Mouse (Mus musculus) hindbrain, postnatal 0 days (tissue): ENCODE measurements around the gene Myl9. TPM values are rescaled to one million over a fixed set of nuclear protein-coding genes. Genes with fewer than 3 reads are reported as not detected.

ENCODE experiments used
- ATAC-seq: fragments of 200-750 bp; cut with Nextera tagmentation; 2 replicates; pipeline ENCODE4 v1.8.0; 2017; ENCODE audit warnings: mild to moderate bottlenecking, moderate TSS enrichment, moderate library complexity
- DNase-seq: peaks from one replicate; pipeline ENCODE4 v3.0.0-alpha.2; 2015; ENCODE audit warnings: low spot score
- H3K27ac ChIP-seq: fragments of 300-500 bp; sonication (generic); 2 replicates; pipeline ENCODE4 v1.5.1; 2014; ENCODE audit warnings: mild to moderate bottlenecking
- H3K27me3 ChIP-seq: fragments of 300-500 bp; sonication (generic); 2 replicates; pipeline ENCODE4 v1.6.1; 2014; ENCODE audit warnings: low read length, mixed read lengths; ENCODE audit not compliant: insufficient read depth
- H3K36me3 ChIP-seq: fragments of 300-500 bp; sonication (generic); 2 replicates; pipeline ENCODE4 v1.6.1; 2014; ENCODE audit warnings: low read length, mixed read lengths; ENCODE audit not compliant: insufficient read depth
- H3K4me1 ChIP-seq: fragments of 300-500 bp; sonication (generic); 2 replicates; pipeline ENCODE4 v1.6.1; 2014; ENCODE audit warnings: antibody characterized with exemption, low read length, mixed read lengths; ENCODE audit not compliant: insufficient read depth
- H3K4me2 ChIP-seq: fragments of 300-500 bp; sonication (generic); 2 replicates; pipeline ENCODE4 v1.6.1; 2014; ENCODE audit warnings: low read depth, mild to moderate bottlenecking, low read length, moderate library complexity, mixed read lengths
- H3K4me3 ChIP-seq: fragments of 300-500 bp; sonication (generic); 2 replicates; pipeline ENCODE4 v1.5.1; 2014; ENCODE audit warnings: low read length
- H3K9ac ChIP-seq: fragments of 300-500 bp; sonication (generic); replicated peaks from 2 replicates; pipeline ENCODE4 v1.6.1; 2014; ENCODE audit warnings: mild to moderate bottlenecking, low read length, moderate library complexity, mixed read lengths
- H3K9me3 ChIP-seq: fragments of 300-500 bp; sonication (generic); 2 replicates; pipeline ENCODE4 v1.6.1; 2016; ENCODE audit warnings: low read length, mixed read lengths
- CTCF ChIP-seq: IDR thresholded peaks from 2 replicates; pipeline ENCODE4 v1.5.1; 2016; ENCODE audit warnings: antibody characterized with exemption, control low read depth, low read depth
- WGBS: fragments of 180-500 bp; shearing (Covaris S2); extraction: QIAGEN DNeasy Blood & Tissue Kit; methylation state at CpG from one replicate; pipeline ENCODE4 v1.1.7; 2014; 5-methylcytosine and 5-hydroxymethylcytosine counted together
- polyA plus RNA-seq: library from polyadenylated mRNA; unstranded; fragments of >200 nt; fragmentation: Nextera tagmentation; extraction: Ambion mirVana; gene quantifications from 2 replicates; pipeline ENCODE4 v1.2.1, GENCODE M21; 2015
- total RNA-seq: library from RNA; depleted of rRNA; stranded (reverse); fragments of >200 nt; gene quantifications from 2 replicates; pipeline ENCODE4 v1.2.3, GENCODE M21; 2014

The Myl9 gene
- total and polyA plus RNA-seq, 2 experiments from 2014 or later, result 38.4 TPM

- no peaks in the 10 kb centered on the region for H3K9me3 ChIP-seq
- no peak overlapping the region for H3K4me2 ChIP-seq
- no peak for TF ChIP-seq CTCF
- H3K4me1 ChIP-seq, result no peaks in the 10 kb centered on the region
- peak; percentile 63 for DNase-seq
- peaks cover 43% of the 10 kb centered on the region for H3K36me3 ChIP-seq
- no peak overlapping the region for H3K4me3 ChIP-seq
- H3K27ac ChIP-seq, result peak overlapping the region; percentile 41; the same call in 1 of the 2 replicates
- H3K9ac ChIP-seq, result no peak overlapping the region
- ATAC-seq, result peak; percentile 41; the same call in 1 of the 2 replicates
- 65% methylated on average over 11 of the region's 11 CpGs for WGBS
- H3K27me3 ChIP-seq, result no peaks in the 10 kb centered on the region
Measured at GRCm38 (mm10) chr2:156763101-156763500, 12.1 kb upstream of the Myl9 start.

GRCm38 (mm10) chr2:156764022-156764421 lies 11.2 kb upstream of the Myl9 start:
- Histone ChIP-seq H3K36me3 (peaks cover 36% of the 10 kb centered on the region), H3K4me2 (no peak overlapping the region), H3K27me3 (no peaks in the 10 kb centered on the region), H3K9me3 (no peaks in the 10 kb centered on the region), H3K4me3 (no peak overlapping the region), H3K4me1 (no peaks in the 10 kb centered on the region), H3K27ac (no peak overlapping the region), H3K9ac (no peak overlapping the region)
- TF ChIP-seq CTCF, result no peak
- no peak for DNase-seq
- 93% methylated on average over 10 of the region's 10 CpGs for WGBS
- peak; percentile 27; the same call in 1 of the 2 replicates for ATAC-seq

- H3K27ac ChIP-seq, result no peak overlapping the region
- WGBS, result 67% methylated on average over 4 of the region's 4 CpGs
Measured at GRCm38 (mm10) chr2:156764747-156765146, 10.5 kb upstream of the Myl9 start.

GRCm38 (mm10) chr2:156765593-156765992 lies 9.6 kb upstream of the Myl9 start:
- no peak for TF ChIP-seq CTCF
- Histone ChIP-seq H3K9me3 (no peaks in the 10 kb centered on the region), H3K27ac (no peak overlapping the region), H3K27me3 (no peaks in the 10 kb centered on the region), H3K36me3 (peaks cover 35% of the 10 kb centered on the region), H3K9ac (no peak overlapping the region), H3K4me2 (no peak overlapping the region), H3K4me1 (no peaks in the 10 kb centered on the region), H3K4me3 (no peak overlapping the region)
- ATAC-seq (no peak), DNase-seq (no peak)
- WGBS, result 87% methylated on average over 8 of the region's 8 CpGs

More at GRCm38 (mm10) chr2:156764747-156765146, 10.5 kb upstream of the Myl9 start:
- Histone ChIP-seq H3K9ac (no peak overlapping the region), H3K36me3 (peaks cover 36% of the 10 kb centered on the region), H3K4me1 (no peaks in the 10 kb centered on the region), H3K9me3 (no peaks in the 10 kb centered on the region), H3K4me2 (no peak overlapping the region), H3K4me3 (no peak overlapping the region), H3K27me3 (no peaks in the 10 kb centered on the region)
- ATAC-seq (no peak), DNase-seq (no peak)
- TF ChIP-seq CTCF, result no peak

- Histone ChIP-seq H3K4me3 (no peak overlapping the region), H3K9ac (no peak overlapping the region), H3K4me1 (no peaks in the 10 kb centered on the region), H3K9me3 (no peaks in the 10 kb centered on the region), H3K36me3 (peaks cover 26% of the 10 kb centered on the region; the same call in 1 of the 2 replicates), H3K27me3 (no peaks in the 10 kb centered on the region), H3K4me2 (no peak overlapping the region), H3K27ac (no peak overlapping the region)
- TF ChIP-seq CTCF, result no peak
- ATAC-seq (no peak), DNase-seq (no peak)
- WGBS, result 61% methylated on average over 10 of the region's 10 CpGs
Measured at GRCm38 (mm10) chr2:156766227-156767019, 8.8 kb upstream of the Myl9 start.

GRCm38 (mm10) chr2:156767108-156767507 lies 8.1 kb upstream of the Myl9 start:
- Histone ChIP-seq H3K27me3 (no peaks in the 10 kb centered on the region), H3K4me2 (no peak overlapping the region), H3K36me3 (peaks cover 20% of the 10 kb centered on the region; the same call in 1 of the 2 replicates), H3K4me1 (no peaks in the 10 kb centered on the region), H3K9ac (no peak overlapping the region), H3K4me3 (no peak overlapping the region), H3K9me3 (no peaks in the 10 kb centered on the region), H3K27ac (no peak overlapping the region)
- DNase-seq, result no peak
- no peak for TF ChIP-seq CTCF
- WGBS, result 53% methylated on average over 5 of the region's 5 CpGs
- no peak for ATAC-seq

- no peaks in the 10 kb centered on the region for H3K27me3 ChIP-seq
- H3K4me1 ChIP-seq, result no peaks in the 10 kb centered on the region
- H3K27ac ChIP-seq, result no peak overlapping the region
- ATAC-seq, result no peak
- WGBS, result 80% methylated on average over 12 of the region's 12 CpGs
- DNase-seq, result no peak
- no peaks in the 10 kb centered on the region for H3K9me3 ChIP-seq
- H3K4me2 ChIP-seq, result no peak overlapping the region
- no peak overlapping the region for H3K9ac ChIP-seq
- no peaks in the 10 kb centered on the region for H3K36me3 ChIP-seq
- TF ChIP-seq CTCF, result no peak
- H3K4me3 ChIP-seq, result no peak overlapping the region
Measured at GRCm38 (mm10) chr2:156769274-156769673, 5.9 kb upstream of the Myl9 start.
